Mouse (Mus musculus) 3T3-L1 (cell line): ENCODE results near the gene Tcap.

Experiments
- DNase-seq: peaks from one replicate; pipeline ENCODE4 v3.0.0-alpha.2; 2015; ENCODE audit warnings: low read depth, low spot score

Gene Tcap

DNA sequence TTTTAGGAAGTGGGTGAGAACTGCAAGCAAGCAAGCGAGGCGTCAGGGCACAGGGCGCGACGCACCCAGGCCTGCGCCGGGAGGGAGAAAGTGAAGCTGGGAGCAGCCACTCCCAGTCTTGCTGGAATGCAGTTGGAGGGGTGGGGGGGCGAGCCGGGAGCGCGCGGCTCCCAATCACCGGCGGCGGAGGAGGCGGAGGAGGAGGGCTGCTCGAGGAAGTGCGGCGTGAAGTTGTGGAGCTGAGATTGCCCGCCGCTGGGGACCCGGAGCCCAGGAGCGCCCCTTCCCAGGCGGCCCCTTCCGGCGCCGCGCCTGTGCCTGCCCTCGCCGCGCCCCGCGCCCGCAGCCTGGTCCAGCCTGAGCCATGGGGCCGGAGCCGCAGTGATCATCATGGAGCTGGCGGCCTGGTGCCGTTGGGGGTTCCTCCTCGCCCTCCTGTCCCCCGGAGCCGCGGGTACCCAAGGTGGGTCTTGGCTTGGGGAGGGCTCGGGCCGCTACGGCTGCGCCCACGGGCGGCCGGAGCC lies 28.7 kb downstream of the Tcap start, which contains the start of gene Erbb2:
Erbb2 (plus strand) TSS at position 198 of the 524 bp plus-strand sequence.
- peak; percentile 82 for DNase-seq

DNA sequence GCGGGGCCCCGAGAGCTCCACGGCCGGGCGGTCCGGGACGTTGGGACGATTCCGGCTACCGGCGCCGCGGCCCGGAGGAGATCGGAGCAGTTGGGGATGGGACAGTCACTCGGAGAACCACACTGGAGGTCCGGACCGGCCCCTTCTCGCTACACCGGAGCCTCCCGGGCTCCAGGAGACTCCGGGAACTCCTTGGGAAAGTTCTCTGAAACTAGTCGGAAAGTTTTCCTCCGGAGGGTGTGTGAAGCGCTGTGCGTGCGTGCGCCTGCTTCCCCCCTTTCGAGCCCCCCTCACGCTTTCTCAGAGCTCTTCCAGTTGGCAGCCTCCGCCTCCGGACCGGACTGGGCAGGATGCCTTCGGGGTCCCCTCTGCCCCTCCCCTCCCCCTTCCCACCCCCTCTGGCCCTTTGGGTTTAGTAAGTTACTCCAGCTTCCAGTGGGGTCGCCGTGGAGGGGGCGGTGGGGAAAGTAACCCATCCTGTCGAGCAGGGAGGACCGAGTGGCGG lies 29.2 kb downstream of the Tcap start:
- DNase-seq: peak; percentile 43

DNA sequence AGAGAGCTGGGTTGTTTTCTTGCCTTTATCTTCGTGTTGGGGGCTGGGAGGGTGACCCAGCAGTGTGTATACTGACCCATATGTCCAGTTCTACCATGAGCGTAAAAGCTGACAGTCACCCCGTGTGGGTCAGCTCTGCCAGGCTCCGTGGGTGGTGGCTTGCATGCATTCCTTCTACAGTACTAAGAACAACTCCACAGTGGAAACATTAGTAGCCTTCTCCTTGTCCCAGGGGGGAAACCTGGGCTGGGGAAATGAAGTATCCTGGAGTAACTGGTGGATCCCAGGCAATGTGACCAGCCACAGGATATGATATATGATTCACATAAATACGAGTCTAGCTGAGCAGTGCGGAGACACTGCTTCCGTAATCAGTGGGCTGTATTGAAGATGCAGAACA lies 30.1 kb downstream of the Tcap start:
- DNase-seq: peak; percentile 72

DNA sequence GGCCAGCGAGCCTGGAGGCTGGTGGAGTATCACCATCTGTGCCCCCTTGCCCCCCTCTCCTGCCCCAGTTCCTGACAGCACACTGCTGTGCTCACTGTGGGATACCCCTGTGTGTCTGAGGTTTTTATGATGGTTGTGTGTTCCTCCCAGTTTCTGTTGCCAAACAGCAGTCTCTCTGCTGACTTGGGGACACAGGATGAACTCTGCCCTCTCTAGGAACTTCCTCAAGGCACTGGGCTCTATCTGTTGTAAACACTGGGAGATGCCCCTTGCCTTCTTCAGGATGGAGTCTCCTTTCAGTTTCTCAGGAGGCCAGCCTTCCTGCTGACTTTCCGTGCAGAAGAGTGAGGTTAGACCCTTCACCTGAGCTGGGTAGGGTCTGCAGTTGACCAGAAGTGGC lies 30.6 kb downstream of the Tcap start:
- no peak for DNase-seq

DNA sequence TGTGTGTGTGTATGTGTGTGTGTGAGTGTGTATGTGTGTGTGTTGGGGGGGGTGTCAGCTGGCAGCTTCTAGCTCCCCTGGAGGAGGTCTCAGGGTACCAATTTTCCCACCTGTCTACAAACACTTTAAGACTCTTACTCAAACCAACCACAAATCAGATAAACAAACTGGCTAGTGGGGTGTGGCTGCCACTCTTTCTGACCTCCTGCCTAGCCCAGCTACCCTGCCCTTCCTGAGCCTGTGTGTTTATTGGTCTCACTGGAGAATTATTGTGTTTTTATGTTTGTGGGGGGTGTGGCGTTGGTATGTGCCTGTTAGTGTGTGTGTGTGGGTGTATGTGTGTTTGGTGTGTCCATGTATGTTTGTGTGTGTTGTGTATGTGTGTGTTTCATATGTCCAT lies 33.5 kb downstream of the Tcap start:
- DNase-seq: no peak

DNA sequence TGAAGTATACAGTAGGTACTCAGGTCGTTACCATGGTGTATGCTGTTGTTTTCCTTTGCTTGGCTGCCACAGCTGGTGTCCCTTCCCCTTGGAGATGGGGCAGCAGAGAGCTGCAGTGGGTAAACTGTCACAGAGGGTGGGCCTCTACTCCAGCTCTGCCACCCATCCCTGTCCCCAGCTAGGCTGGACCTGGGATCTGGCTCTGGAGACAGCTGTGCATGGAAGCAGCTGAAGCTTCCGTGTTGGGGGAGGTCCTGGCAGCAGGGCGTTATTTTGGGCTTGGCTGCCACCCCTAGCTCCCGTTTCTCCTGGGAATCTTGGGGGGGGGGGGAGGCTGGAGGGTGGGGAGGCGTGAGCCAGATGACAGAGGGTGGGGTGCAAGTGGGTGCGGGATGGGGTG lies 34.7 kb downstream of the Tcap start:
- DNase-seq: no peak

DNA sequence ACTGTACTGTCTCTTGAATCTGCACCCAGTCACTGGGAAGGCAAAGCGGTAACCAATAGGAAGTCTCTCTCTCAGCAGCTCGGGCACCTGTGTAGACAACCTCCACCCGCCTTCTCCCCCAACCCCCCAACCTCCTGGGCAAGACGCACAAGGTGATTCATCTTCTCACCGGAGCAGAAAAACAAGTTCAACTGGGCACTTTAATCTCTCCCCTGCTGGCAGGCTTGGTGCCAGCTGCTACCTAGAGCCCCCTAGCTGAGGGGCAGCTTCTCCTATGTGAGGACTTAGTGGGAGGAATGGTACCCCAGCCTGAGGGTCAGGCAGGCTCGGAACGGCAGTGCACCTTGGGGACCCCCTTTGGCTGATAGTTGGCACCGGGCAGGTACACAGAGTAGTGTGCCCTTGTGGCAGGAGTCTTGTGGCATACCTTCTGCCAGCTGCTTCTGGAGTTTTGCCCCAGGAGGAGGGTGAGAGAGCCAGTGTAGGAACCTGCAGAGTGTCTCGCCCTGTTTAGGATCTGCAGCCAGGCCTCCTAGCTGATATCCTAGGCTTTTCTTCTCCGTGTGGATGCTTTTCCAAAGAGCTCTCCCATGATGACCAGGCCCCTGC lies 35.4 kb downstream of the Tcap start:
- DNase-seq: no peak

DNA sequence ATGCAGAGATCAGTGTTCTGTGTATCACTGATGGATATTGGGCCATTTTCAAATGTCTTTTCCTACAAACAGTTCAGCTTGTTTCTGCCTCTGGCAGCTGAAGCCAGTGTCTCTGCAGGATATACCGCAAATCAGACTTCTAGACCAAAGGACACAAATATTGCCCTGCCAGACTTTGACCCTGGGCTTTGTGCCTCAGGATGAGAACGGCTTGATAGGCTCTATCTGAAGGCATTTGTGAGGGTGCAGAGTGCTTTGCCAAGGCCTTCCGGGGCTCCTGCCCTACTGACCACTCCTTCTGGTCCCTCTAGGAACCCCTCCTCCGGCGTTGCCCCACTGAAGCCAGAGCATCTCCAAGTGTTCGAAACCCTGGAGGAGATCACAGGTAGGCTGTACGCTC lies 43.0 kb downstream of the Tcap start:
- no peak for DNase-seq

DNA sequence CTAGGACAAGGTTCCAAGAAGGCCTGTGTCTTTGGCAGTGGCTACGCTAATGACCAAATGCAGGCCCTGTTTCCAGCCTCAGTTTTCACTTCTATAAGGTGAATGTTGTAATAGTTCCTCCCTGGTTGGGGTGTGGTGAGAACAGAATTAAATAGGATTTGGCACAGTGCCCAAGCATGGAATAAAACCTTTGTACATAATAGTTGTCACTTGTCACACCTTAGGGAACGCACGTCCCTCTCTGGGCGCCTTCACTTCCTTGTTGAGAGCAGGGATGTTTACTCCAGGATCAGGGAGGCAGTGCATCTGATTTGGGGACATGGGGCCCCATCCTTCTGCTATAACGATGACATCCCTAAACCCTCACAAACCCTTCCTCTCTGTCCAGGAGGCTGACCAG lies 44.8 kb downstream of the Tcap start:
- DNase-seq: no peak

DNA sequence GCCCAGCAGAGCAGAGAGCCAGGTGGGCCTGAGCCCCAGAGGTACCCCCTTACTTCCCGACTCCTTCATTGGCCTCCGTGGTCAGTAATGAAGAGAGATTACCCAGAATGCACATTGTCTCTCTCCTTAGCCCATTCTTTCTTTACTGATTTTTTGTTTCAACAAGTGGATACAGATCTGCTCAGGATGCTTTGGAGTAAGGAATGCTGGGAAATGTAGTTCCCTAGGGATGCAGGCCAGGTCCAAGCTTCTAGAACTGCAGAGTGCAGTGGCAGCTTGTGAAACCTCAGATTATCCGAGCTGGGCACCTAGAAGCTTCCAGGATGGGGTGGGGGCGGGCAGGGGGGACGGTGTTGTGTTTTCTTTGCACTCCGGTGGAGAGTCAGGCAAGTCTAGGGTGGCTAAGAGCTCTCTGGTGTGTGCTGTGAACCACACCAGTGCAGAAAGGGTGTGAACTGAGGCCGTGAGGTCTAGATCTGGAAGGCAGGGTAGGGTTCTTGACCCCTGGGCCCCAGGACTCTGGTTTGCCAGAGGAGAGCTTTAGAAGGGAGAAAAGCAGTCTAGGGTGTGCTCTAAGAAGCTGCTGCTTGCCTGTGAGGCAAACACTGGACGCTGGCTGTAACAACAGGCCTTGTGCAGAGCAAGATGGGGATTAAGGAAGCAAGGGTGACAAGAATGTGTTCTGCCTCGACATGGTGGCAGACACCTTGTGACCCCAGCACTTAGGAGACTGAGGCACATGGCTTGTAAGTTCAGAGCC lies 48.3 kb downstream of the Tcap start:
- no peak for DNase-seq
